Mouse (Mus musculus): ENCODE measurements around the gene Gm28038. TPM values are rescaled to one million over a fixed set of nuclear protein-coding genes. Genes with fewer than 3 reads are reported as not detected.
A peak's percentile ranks its signal among the peaks of the same experiment; 100 is the strongest.

Gene Gm28038
- polyA plus RNA-seq, 1 experiment from 2014 or later = not detected

DNA sequence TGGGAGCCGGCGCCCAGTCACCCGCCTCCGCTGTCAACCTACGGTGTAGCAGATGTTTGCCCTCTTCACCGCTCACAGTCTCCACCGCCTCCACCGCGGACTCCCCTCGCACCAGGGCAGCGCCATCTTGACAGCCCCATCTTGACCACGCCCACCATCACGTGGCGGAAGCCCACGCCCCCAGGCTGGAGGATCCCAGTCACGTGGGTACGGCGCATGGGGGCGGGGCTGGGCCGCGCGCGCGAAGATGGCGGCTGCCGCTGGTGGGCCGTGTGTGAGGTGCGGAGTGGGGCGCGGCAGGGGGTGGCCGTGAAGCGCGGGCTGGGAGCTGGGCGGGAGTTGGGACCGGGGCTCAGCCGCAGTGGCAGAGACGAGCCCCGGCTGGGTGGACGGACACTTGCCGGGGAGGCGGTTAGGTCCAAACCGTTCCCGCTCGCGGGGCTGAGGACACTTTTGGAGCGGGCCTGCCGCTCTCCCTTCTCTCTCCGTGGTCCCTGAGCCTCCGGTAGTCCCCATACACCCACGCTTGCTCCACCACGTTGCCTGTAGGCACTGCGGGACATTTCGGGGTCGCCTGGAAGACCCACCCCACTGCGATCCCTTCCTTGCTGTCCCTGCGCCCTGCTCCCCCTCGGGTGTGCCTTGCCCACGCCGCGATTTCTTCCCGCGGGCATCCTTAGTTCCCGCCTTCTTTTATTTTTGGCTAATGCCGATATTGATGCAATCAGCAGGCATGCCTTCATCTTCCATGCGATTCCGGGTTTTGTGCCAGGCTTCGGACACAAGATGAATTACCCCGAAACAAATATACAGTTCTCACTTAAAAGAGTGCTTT, 5.6 kb downstream of the Gm28038 start, which contains the start of the genes Dolk and Nup188:
Gene Dolk, minus strand, starts transcription at position 143 of the 835 bp plus-strand sequence.
Gene Nup188, plus strand, starts transcription at position 206 of the 835 bp plus-strand sequence.
- peak within 1 kb of the TSS; percentile 95 for H3K4me3 ChIP-seq (ENCODE audit: low read depth, low read length)
- no peaks in the 10 kb centered on the region for H3K9me3 ChIP-seq (ENCODE audit: control insufficient read depth, low read length)
- 0 out of 2 replicates have a peak, but pooled peaks cover 3% of the 10 kb centered on the region for H3K36me3 ChIP-seq (ENCODE audit: control insufficient read depth, insufficient read depth, low read length)
- H3K4me1 ChIP-seq (ENCODE audit: control insufficient read depth, insufficient read depth, low read length) = peaks cover 15% of the 10 kb centered on the region
- DNase-seq (ENCODE audit: low spot score) (peak; percentile 97), ATAC-seq (ENCODE audit: low read depth) (peak; percentile 94)
- WGBS = under 1% methylated on average over 32 of the region's 68 CpGs
- H3K27ac ChIP-seq (replicated peaks; ENCODE audit: low read depth, low read length) = peak within 1 kb of the TSS; percentile 70
- H3K27me3 ChIP-seq (replicated peaks; ENCODE audit: control insufficient read depth, insufficient read depth, low read length) = no peaks in the 10 kb centered on the region
- peak within 1 kb of the TSS; percentile 95 for H3K9ac ChIP-seq (ENCODE audit: low read depth, low read length)
- H3K4me2 ChIP-seq (ENCODE audit: low read depth, low read length) = peak within 1 kb of the TSS; percentile 93

- ATAC-seq (ENCODE audit: low read depth) = peak; percentile 21; the same call in 1 of the 2 replicates
- H3K9ac ChIP-seq (ENCODE audit: low read depth, low read length) = peak overlapping the region; percentile 95
- DNase-seq (ENCODE audit: low spot score) = peak; percentile 71
- H3K4me1 ChIP-seq (ENCODE audit: control insufficient read depth, insufficient read depth, low read length) = peaks cover 15% of the 10 kb centered on the region
- peak overlapping the region; percentile 70 for H3K27ac ChIP-seq (replicated peaks; ENCODE audit: low read depth, low read length)
- 0 out of 2 replicates have a peak, but pooled peaks cover 5% of the 10 kb centered on the region for H3K36me3 ChIP-seq (ENCODE audit: control insufficient read depth, insufficient read depth, low read length)
- H3K4me2 ChIP-seq (ENCODE audit: low read depth, low read length) = peak overlapping the region; percentile 93
- H3K9me3 ChIP-seq (ENCODE audit: control insufficient read depth, low read length) = no peaks in the 10 kb centered on the region
- H3K27me3 ChIP-seq (replicated peaks; ENCODE audit: control insufficient read depth, insufficient read depth, low read length) = no peaks in the 10 kb centered on the region
- WGBS = 0% methylated on average over 10 of the region's 10 CpGs
- H3K4me3 ChIP-seq (ENCODE audit: low read depth, low read length) = peak overlapping the region; percentile 95
Observed at GRCm38 (mm10) chr2:30287027-30287373, 6.2 kb downstream of the Gm28038 start.

- H3K4me2 ChIP-seq (ENCODE audit: low read depth, low read length) = no peak overlapping the region
- H3K27me3 ChIP-seq (replicated peaks; ENCODE audit: control insufficient read depth, insufficient read depth, low read length) = no peaks in the 10 kb centered on the region
- ATAC-seq (ENCODE audit: low read depth) (no peak), DNase-seq (ENCODE audit: low spot score) (no peak)
- WGBS = 82% methylated on average over 3 of the region's 3 CpGs
- H3K9me3 ChIP-seq (ENCODE audit: control insufficient read depth, low read length) = no peaks in the 10 kb centered on the region
- no peak overlapping the region for H3K4me3 ChIP-seq (ENCODE audit: low read depth, low read length)
- no peak overlapping the region for H3K27ac ChIP-seq (replicated peaks; ENCODE audit: low read depth, low read length)
- no peak overlapping the region for H3K9ac ChIP-seq (ENCODE audit: low read depth, low read length)
- peaks cover 82% of the 10 kb centered on the region for H3K36me3 ChIP-seq (ENCODE audit: control insufficient read depth, insufficient read depth, low read length)
- no peaks in the 10 kb centered on the region for H3K4me1 ChIP-seq (ENCODE audit: control insufficient read depth, insufficient read depth, low read length)
Observed at GRCm38 (mm10) chr2:30299525-30299924, 18.7 kb downstream of the Gm28038 start.

DNA sequence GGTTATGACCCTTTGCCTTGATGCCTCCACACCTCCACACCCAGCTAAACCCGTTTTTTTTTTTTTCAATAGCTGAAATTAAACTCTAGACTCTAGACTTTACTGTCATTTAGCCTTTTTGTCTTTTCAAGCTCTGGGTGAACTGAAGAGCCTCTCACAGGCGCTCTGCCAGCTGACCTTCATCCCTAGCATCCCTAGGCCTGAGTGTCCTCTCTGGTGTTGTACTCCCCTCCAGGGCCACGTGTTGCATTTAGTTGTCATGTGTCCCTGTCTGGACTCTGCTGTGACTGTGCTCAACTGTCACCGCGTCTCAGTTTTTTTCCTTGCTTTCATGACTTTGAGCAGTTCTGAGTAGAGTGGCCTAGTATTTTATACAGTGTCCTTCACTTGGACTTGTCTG, 19.1 kb downstream of the Gm28038 start:
- H3K4me2 ChIP-seq (ENCODE audit: low read depth, low read length) = no peak overlapping the region
- ATAC-seq (ENCODE audit: low read depth) = no peak
- no peak overlapping the region for H3K4me3 ChIP-seq (ENCODE audit: low read depth, low read length)
- no peak overlapping the region for H3K9ac ChIP-seq (ENCODE audit: low read depth, low read length)
- no peaks in the 10 kb centered on the region for H3K9me3 ChIP-seq (ENCODE audit: control insufficient read depth, low read length)
- peaks cover 86% of the 10 kb centered on the region for H3K36me3 ChIP-seq (ENCODE audit: control insufficient read depth, insufficient read depth, low read length)
- H3K4me1 ChIP-seq (ENCODE audit: control insufficient read depth, insufficient read depth, low read length) = no peaks in the 10 kb centered on the region
- no peaks in the 10 kb centered on the region for H3K27me3 ChIP-seq (replicated peaks; ENCODE audit: control insufficient read depth, insufficient read depth, low read length)
- no peak overlapping the region for H3K27ac ChIP-seq (replicated peaks; ENCODE audit: low read depth, low read length)
- DNase-seq (ENCODE audit: low spot score) = no peak
- 90% methylated on average over 5 of the region's 5 CpGs for WGBS

DNA sequence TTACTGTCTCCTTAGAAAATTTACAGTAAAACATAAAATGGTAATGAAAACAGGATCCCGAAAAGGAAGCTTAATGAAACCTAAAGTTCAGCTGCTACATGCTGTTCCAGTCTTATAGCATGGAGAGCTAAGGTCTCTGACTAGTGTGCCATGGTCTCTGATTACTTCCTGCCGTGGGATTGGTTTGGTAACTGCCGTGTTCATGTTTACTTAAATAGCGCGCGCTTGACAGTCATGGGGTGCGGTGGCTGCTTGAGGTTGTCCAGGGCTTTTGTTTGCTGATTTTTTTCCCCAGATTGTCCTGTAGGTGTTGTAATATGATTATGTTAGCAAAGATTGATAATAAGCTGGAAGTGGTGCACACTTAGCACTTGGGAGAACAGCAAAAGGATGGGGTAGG, 25.2 kb downstream of the Gm28038 start:
- Histone ChIP-seq H3K9ac (ENCODE audit: low read depth, low read length) (no peak overlapping the region), H3K4me3 (ENCODE audit: low read depth, low read length) (no peak overlapping the region), H3K4me2 (ENCODE audit: low read depth, low read length) (no peak overlapping the region), H3K27ac (replicated peaks; ENCODE audit: low read depth, low read length) (no peak overlapping the region), H3K27me3 (replicated peaks; ENCODE audit: control insufficient read depth, insufficient read depth, low read length) (no peaks in the 10 kb centered on the region), H3K4me1 (ENCODE audit: control insufficient read depth, insufficient read depth, low read length) (no peaks in the 10 kb centered on the region), H3K9me3 (ENCODE audit: control insufficient read depth, low read length) (no peaks in the 10 kb centered on the region), H3K36me3 (ENCODE audit: control insufficient read depth, insufficient read depth, low read length) (peaks cover 100% of the 10 kb centered on the region)
- 94% methylated on average over 7 of the region's 7 CpGs for WGBS
- no peak for DNase-seq (ENCODE audit: low spot score)
- ATAC-seq (ENCODE audit: low read depth) = no peak

DNA sequence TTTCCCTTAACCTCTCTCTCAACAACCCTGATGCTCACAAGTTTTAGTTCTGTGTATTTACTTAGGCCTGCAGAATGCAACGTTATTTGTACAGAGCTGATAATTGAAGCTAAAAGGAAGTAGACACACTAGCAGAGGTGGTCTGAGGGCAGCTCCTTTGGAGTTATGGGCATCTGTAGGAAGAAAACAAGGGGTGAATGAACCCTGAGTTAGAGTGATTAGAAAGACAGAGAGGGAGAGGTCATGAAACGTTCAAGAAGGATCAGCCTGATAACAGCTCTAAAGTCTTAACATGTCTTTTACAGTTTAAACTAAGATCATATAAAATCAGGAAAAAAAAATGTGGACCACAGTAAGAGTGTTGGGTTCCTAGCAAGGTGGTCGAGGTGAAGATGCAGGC, 28.5 kb downstream of the Gm28038 start:
- no peak overlapping the region for H3K9ac ChIP-seq (ENCODE audit: low read depth, low read length)
- H3K4me1 ChIP-seq (ENCODE audit: control insufficient read depth, insufficient read depth, low read length) = no peaks in the 10 kb centered on the region
- WGBS = 88% methylated on average over 3 of the region's 3 CpGs
- H3K27me3 ChIP-seq (replicated peaks; ENCODE audit: control insufficient read depth, insufficient read depth, low read length) = no peaks in the 10 kb centered on the region
- H3K9me3 ChIP-seq (ENCODE audit: control insufficient read depth, low read length) = no peaks in the 10 kb centered on the region
- DNase-seq (ENCODE audit: low spot score) (no peak), ATAC-seq (ENCODE audit: low read depth) (no peak)
- H3K4me3 ChIP-seq (ENCODE audit: low read depth, low read length) = no peak overlapping the region
- H3K36me3 ChIP-seq (ENCODE audit: control insufficient read depth, insufficient read depth, low read length) = peaks cover 94% of the 10 kb centered on the region
- no peak overlapping the region for H3K27ac ChIP-seq (replicated peaks; ENCODE audit: low read depth, low read length)
- H3K4me2 ChIP-seq (ENCODE audit: low read depth, low read length) = no peak overlapping the region

- no peaks in the 10 kb centered on the region for H3K4me1 ChIP-seq (ENCODE audit: control insufficient read depth, insufficient read depth, low read length)
- no peaks in the 10 kb centered on the region for H3K9me3 ChIP-seq (ENCODE audit: control insufficient read depth, low read length)
Observed at GRCm38 (mm10) chr2:30311481-30311880, 30.6 kb downstream of the Gm28038 start.

GRCm38 (mm10) chr2:30316136-30316535, 35.3 kb downstream of the Gm28038 start:
- WGBS = 96% methylated on average over 4 of the region's 4 CpGs
- peaks cover 91% of the 10 kb centered on the region for H3K36me3 ChIP-seq (ENCODE audit: control insufficient read depth, insufficient read depth, low read length)
- H3K9ac ChIP-seq (ENCODE audit: low read depth, low read length) = no peak overlapping the region
- no peak overlapping the region for H3K27ac ChIP-seq (replicated peaks; ENCODE audit: low read depth, low read length)
- H3K27me3 ChIP-seq (replicated peaks; ENCODE audit: control insufficient read depth, insufficient read depth, low read length) = no peaks in the 10 kb centered on the region
- DNase-seq (ENCODE audit: low spot score) (no peak), ATAC-seq (ENCODE audit: low read depth) (no peak)
- H3K9me3 ChIP-seq (ENCODE audit: control insufficient read depth, low read length) = no peaks in the 10 kb centered on the region
- H3K4me1 ChIP-seq (ENCODE audit: control insufficient read depth, insufficient read depth, low read length) = no peaks in the 10 kb centered on the region
- no peak overlapping the region for H3K4me3 ChIP-seq (ENCODE audit: low read depth, low read length)
- H3K4me2 ChIP-seq (ENCODE audit: low read depth, low read length) = no peak overlapping the region

More at GRCm38 (mm10) chr2:30311481-30311880, 30.6 kb downstream of the Gm28038 start:
- WGBS = 91% methylated on average over 2 of the region's 2 CpGs
- Histone ChIP-seq H3K27ac (replicated peaks; ENCODE audit: low read depth, low read length) (no peak overlapping the region), H3K9ac (ENCODE audit: low read depth, low read length) (no peak overlapping the region), H3K27me3 (replicated peaks; ENCODE audit: control insufficient read depth, insufficient read depth, low read length) (no peaks in the 10 kb centered on the region), H3K36me3 (ENCODE audit: control insufficient read depth, insufficient read depth, low read length) (peaks cover 94% of the 10 kb centered on the region), H3K4me2 (ENCODE audit: low read depth, low read length) (no peak overlapping the region), H3K4me3 (ENCODE audit: low read depth, low read length) (no peak overlapping the region)
- ATAC-seq (ENCODE audit: low read depth) = no peak
- DNase-seq (ENCODE audit: low spot score) = no peak

DNA sequence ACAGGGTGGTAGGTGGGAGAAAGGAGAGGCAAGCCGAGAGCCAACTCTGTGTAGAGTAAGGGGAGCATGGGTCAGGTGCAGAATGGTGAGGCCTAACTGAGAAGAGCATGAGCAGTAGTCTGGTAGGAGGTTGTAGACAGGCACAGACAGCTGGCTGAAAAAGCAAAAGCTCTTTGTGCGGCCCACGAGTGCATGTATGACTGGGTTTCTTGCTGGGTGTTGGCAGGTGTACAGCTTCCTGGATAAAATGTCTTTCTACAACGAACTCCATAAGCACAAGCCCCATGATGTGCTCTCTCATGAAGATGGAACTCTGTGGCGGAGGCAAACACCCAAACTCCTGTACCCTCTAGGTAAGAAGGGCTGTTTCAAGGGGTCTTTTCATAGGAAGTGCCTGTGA, 36.1 kb downstream of the Gm28038 start:
- peaks cover 93% of the 10 kb centered on the region for H3K36me3 ChIP-seq (ENCODE audit: control insufficient read depth, insufficient read depth, low read length)
- no peak for DNase-seq (ENCODE audit: low spot score)
- 94% methylated on average over 5 of the region's 5 CpGs for WGBS

More for the DNA sequence above, 36.1 kb downstream of the Gm28038 start:
- Histone ChIP-seq H3K4me1 (ENCODE audit: control insufficient read depth, insufficient read depth, low read length) (no peaks in the 10 kb centered on the region), H3K9me3 (ENCODE audit: control insufficient read depth, low read length) (no peaks in the 10 kb centered on the region), H3K4me3 (ENCODE audit: low read depth, low read length) (no peak overlapping the region), H3K27me3 (replicated peaks; ENCODE audit: control insufficient read depth, insufficient read depth, low read length) (no peaks in the 10 kb centered on the region), H3K27ac (replicated peaks; ENCODE audit: low read depth, low read length) (no peak overlapping the region), H3K4me2 (ENCODE audit: low read depth, low read length) (no peak overlapping the region), H3K9ac (ENCODE audit: low read depth, low read length) (no peak overlapping the region)
- no peak for ATAC-seq (ENCODE audit: low read depth)

All from embryonic facial prominence, embryonic 14.5 days (tissue).